Mouse (Mus musculus) ES-E14 (cell line): ENCODE measurements around the gene Cenpn. TPM values are rescaled to one million over a fixed set of nuclear protein-coding genes. Genes with fewer than 3 reads are reported as not detected.

ENCODE experiments used
- DNase-seq: peaks from one replicate; pipeline ENCODE4 v3.0.0-alpha.2; 2013; ENCODE audit warnings: low read depth, low spot score
- H3K27ac ChIP-seq: 2 replicates; pipeline ENCODE4 v1.5.1; 2012; ENCODE audit warnings: low read depth, mild to moderate bottlenecking, low read length, moderate library complexity, mixed read lengths; ENCODE audit not compliant: poor library complexity, insufficient read depth, severe bottlenecking
- H3K36me3 ChIP-seq: 2 replicates; pipeline ENCODE4 v1.6.1; 2012; ENCODE audit warnings: mild to moderate bottlenecking, low read length, moderate library complexity, mixed read lengths; ENCODE audit not compliant: control insufficient read depth, poor library complexity, insufficient read depth, severe bottlenecking
- H3K4me1 ChIP-seq, 2 experiments: fragments of 150-350 bp in 1 of 2; sonication (generic) in 1 of 2; 2 replicates each; pipeline ENCODE4 v1.6.1; 2012; ENCODE audit warnings: low read length in 2 of 2, mild to moderate bottlenecking in 1 of 2, mixed read lengths in 1 of 2; ENCODE audit not compliant: control insufficient read depth in 2 of 2, insufficient read depth in 2 of 2, poor library complexity in 1 of 2
- H3K4me3 ChIP-seq, 2 experiments: fragments of 150-350 bp in 1 of 2; sonication (generic) in 1 of 2; 2 replicates each; pipeline ENCODE4 v1.5.1; 2012; ENCODE audit warnings: low read length in 2 of 2, low read depth in 1 of 2, mild to moderate bottlenecking in 1 of 2, mixed read lengths in 1 of 2; ENCODE audit not compliant: insufficient read depth in 1 of 2, poor library complexity in 1 of 2, severe bottlenecking in 1 of 2
- H3K9ac ChIP-seq: 2 replicates; pipeline ENCODE4 v1.6.1; 2012; ENCODE audit warnings: low read depth, mild to moderate bottlenecking, low read length, mixed read lengths; ENCODE audit not compliant: poor library complexity, insufficient read depth, severe bottlenecking
- H3K9me3 ChIP-seq: fragments of 150-350 bp; sonication (generic); 2 replicates; pipeline ENCODE4 v1.6.1; 2012; ENCODE audit warnings: low read depth, mild to moderate bottlenecking, low read length; ENCODE audit not compliant: control insufficient read depth, insufficient read depth
- CHD2 ChIP-seq: IDR thresholded peaks from 2 replicates; pipeline ENCODE4 v1.6.1; 2014; ENCODE audit warnings: mild to moderate bottlenecking, low read depth, low read length, inconsistent platforms
- HCFC1 ChIP-seq: IDR thresholded peaks from 2 replicates; pipeline ENCODE4 v1.6.1; 2012; ENCODE audit warnings: low read length, inconsistent platforms, borderline replicate concordance; ENCODE audit not compliant: insufficient read depth
- MAFK ChIP-seq: IDR thresholded peaks from 2 replicates; pipeline ENCODE4 v1.6.1; 2014; ENCODE audit warnings: mild to moderate bottlenecking, low read depth, low read length, inconsistent platforms; ENCODE audit not compliant: insufficient read depth
- ZC3H11A ChIP-seq: IDR thresholded peaks from 2 replicates; pipeline ENCODE4 v1.6.1; 2012; ENCODE audit warnings: low read depth, mild to moderate bottlenecking, inconsistent platforms, low read length, borderline replicate concordance
- ZNF384 ChIP-seq: IDR thresholded peaks from 2 replicates; pipeline ENCODE4 v1.6.1; 2012; ENCODE audit warnings: low read depth, low read length, inconsistent platforms
- in situ Hi-C, 2 experiments: fragments of 600-800 bp; cut with MboI; formaldehyde crosslinking; loops; one replicate each; pipeline ENCODE4 v1.15.1; 2025; ENCODE audit warnings: low sequenced_read_pairs in 2 of 2, inconsistent platforms in 1 of 2; ENCODE audit not compliant: unreplicated experiment in 2 of 2
- total RNA-seq: library from RNA; depleted of rRNA; stranded (reverse); fragments of 300-350 nt; gene quantifications from 2 replicates; pipeline ENCODE4 v1.2.3, GENCODE M21; 2012

Gene Cenpn
- total RNA-seq, 1 experiment: 30.2 TPM

- H3K27ac ChIP-seq: no peak overlapping the region
- in situ Hi-C loops: no loop called here
- TF ChIP-seq CHD2 (no peak), ZNF384 (no peak), HCFC1 (no peak), MAFK (no peak), ZC3H11A (no peak)
- no peak overlapping the region for H3K9ac ChIP-seq
- peaks cover 0 to 16% of the 10 kb centered on the region in 2 experiments; a peak in 3 of 4 replicates for H3K4me1 ChIP-seq
- no peaks in the 10 kb centered on the region for H3K9me3 ChIP-seq
- H3K36me3 ChIP-seq: peaks cover 27% of the 10 kb centered on the region
- no peak overlapping the region for H3K4me3 ChIP-seq
- DNase-seq: no peak
Measured at GRCm38 (mm10) chr8:116951778-116952177, 30.2 kb downstream of the Cenpn start.

GRCm38 (mm10) chr8:116952428-116952827 lies 30.9 kb downstream of the Cenpn start:
- Histone ChIP-seq H3K4me1 (peaks cover 0 to 13% of the 10 kb centered on the region in 2 experiments; a peak in 3 of 4 replicates), H3K27ac (no peak overlapping the region), H3K9me3 (no peaks in the 10 kb centered on the region), H3K4me3 (no peak overlapping the region), H3K36me3 (peaks cover 34% of the 10 kb centered on the region), H3K9ac (no peak overlapping the region)
- no peak for DNase-seq
- in situ Hi-C loops: no loop called here
- TF ChIP-seq CHD2 (no peak), ZNF384 (no peak), MAFK (no peak), ZC3H11A (no peak), HCFC1 (no peak)

GRCm38 (mm10) chr8:116954415-116954814 lies 32.9 kb downstream of the Cenpn start:
- in situ Hi-C loops: no loop called here
- no peak for DNase-seq
- Histone ChIP-seq H3K9me3 (no peaks in the 10 kb centered on the region), H3K4me1 (peaks cover 0 to 7% of the 10 kb centered on the region in 2 experiments; a peak in 2 of 4 replicates), H3K4me3 (no peak overlapping the region), H3K9ac (no peak overlapping the region), H3K27ac (no peak overlapping the region), H3K36me3 (peaks cover 46% of the 10 kb centered on the region)
- TF ChIP-seq ZNF384: no peak
- no peak for TF ChIP-seq CHD2
- TF ChIP-seq ZC3H11A: no peak
- no peak for TF ChIP-seq HCFC1
- no peak for TF ChIP-seq MAFK

GRCm38 (mm10) chr8:116969531-116969930 lies 48.0 kb downstream of the Cenpn start:
- Histone ChIP-seq H3K36me3 (no peaks in the 10 kb centered on the region), H3K9me3 (no peaks in the 10 kb centered on the region), H3K4me3 (no peak overlapping the region), H3K9ac (no peak overlapping the region), H3K27ac (no peak overlapping the region), H3K4me1 (peaks cover 2 to 22% of the 10 kb centered on the region in 2 experiments; a peak in 2 of 4 replicates)
- in situ Hi-C loops: no loop called here
- TF ChIP-seq ZC3H11A: no peak
- no peak for TF ChIP-seq MAFK
- no peak for TF ChIP-seq HCFC1
- TF ChIP-seq ZNF384: no peak
- no peak for TF ChIP-seq CHD2
- DNase-seq: no peak

GRCm38 (mm10) chr8:116975066-116975465 lies 53.5 kb downstream of the Cenpn start:
- Histone ChIP-seq H3K4me3 (no peak overlapping the region), H3K4me1 (peaks cover 2 to 29% of the 10 kb centered on the region in 2 experiments; a peak in 2 of 4 replicates), H3K27ac (peak overlapping the region; percentile 17; the same call in 1 of the 2 replicates), H3K36me3 (no peaks in the 10 kb centered on the region), H3K9me3 (no peaks in the 10 kb centered on the region), H3K9ac (no peak overlapping the region; the same call in 1 of the 2 replicates)
- TF ChIP-seq HCFC1 (no peak), MAFK (no peak), CHD2 (no peak), ZC3H11A (no peak), ZNF384 (no peak)
- no peak for DNase-seq
- in situ Hi-C loops: no loop called here
